Mouse (Mus musculus): ENCODE measurements at regions not wholly inside any gene's neighbourhood (a gene's known extent, or its start where the extent isn't known, plus 50 kb on each side); places are given as distances from the start of the nearest gene placed in this dataset.
A peak's percentile ranks its signal among the peaks of the same experiment; 100 is the strongest.

GRCm38 (mm10) chr6:91573487-91573886, 57.8 kb downstream of the Lsm3 start:
- Histone ChIP-seq H3K9me3 (ENCODE audit: control insufficient read depth, low read length) (no peaks in the 10 kb centered on the region), H3K27ac (ENCODE audit: low read length) (no peak overlapping the region), H3K4me3 (replicated peaks; ENCODE audit: low read length) (no peak overlapping the region), H3K36me3 (ENCODE audit: control insufficient read depth, insufficient read depth) (no peaks in the 10 kb centered on the region), H3K4me1 (replicated peaks; ENCODE audit: control insufficient read depth, insufficient read depth, low read length) (0 out of 2 replicates have a peak, but pooled peaks cover 4% of the 10 kb centered on the region), H3K9ac (replicated peaks; ENCODE audit: low read depth, low read length) (no peak overlapping the region), H3K27me3 (replicated peaks; ENCODE audit: control insufficient read depth, insufficient read depth, low read length) (no peaks in the 10 kb centered on the region), H3K4me2 (ENCODE audit: low read length) (no peak overlapping the region)
- ATAC-seq, result no peak
- WGBS, result 94% methylated on average over 8 of the region's 8 CpGs

- Histone ChIP-seq H3K27ac (ENCODE audit: low read length) (no peak overlapping the region), H3K9ac (replicated peaks; ENCODE audit: low read depth, low read length) (no peak overlapping the region), H3K9me3 (ENCODE audit: control insufficient read depth, low read length) (no peaks in the 10 kb centered on the region), H3K4me3 (replicated peaks; ENCODE audit: low read length) (no peak overlapping the region), H3K4me2 (ENCODE audit: low read length) (no peak overlapping the region), H3K27me3 (replicated peaks; ENCODE audit: control insufficient read depth, insufficient read depth, low read length) (no peaks in the 10 kb centered on the region), H3K36me3 (ENCODE audit: control insufficient read depth, insufficient read depth) (no peaks in the 10 kb centered on the region), H3K4me1 (replicated peaks; ENCODE audit: control insufficient read depth, insufficient read depth, low read length) (0 out of 2 replicates have a peak, but pooled peaks cover 4% of the 10 kb centered on the region)
- no peak for ATAC-seq
- 87% methylated on average over 10 of the region's 10 CpGs for WGBS
Observed at GRCm38 (mm10) chr6:91574414-91574813, 58.7 kb downstream of the Lsm3 start.

- peak; percentile 84 for ATAC-seq
- no peak overlapping the region for H3K9ac ChIP-seq (replicated peaks; ENCODE audit: low read depth, low read length)
- WGBS, result 67% methylated on average over 4 of the region's 4 CpGs
Observed at GRCm38 (mm10) chr6:91575662-91576364, 60.1 kb downstream of the Lsm3 start.

GRCm38 (mm10) chr6:91576906-91577305, 61.2 kb downstream of the Lsm3 start:
- WGBS, result 36% methylated on average over 15 of the region's 15 CpGs

More at GRCm38 (mm10) chr6:91575662-91576364, 60.1 kb downstream of the Lsm3 start:
- Histone ChIP-seq H3K4me3 (replicated peaks; ENCODE audit: low read length) (no peak overlapping the region), H3K9me3 (ENCODE audit: control insufficient read depth, low read length) (no peaks in the 10 kb centered on the region), H3K4me2 (ENCODE audit: low read length) (no peak overlapping the region), H3K4me1 (replicated peaks; ENCODE audit: control insufficient read depth, insufficient read depth, low read length) (0 out of 2 replicates have a peak, but pooled peaks cover 4% of the 10 kb centered on the region), H3K27me3 (replicated peaks; ENCODE audit: control insufficient read depth, insufficient read depth, low read length) (no peaks in the 10 kb centered on the region), H3K27ac (ENCODE audit: low read length) (no peak overlapping the region), H3K36me3 (ENCODE audit: control insufficient read depth, insufficient read depth) (no peaks in the 10 kb centered on the region)

GRCm38 (mm10) chr6:91579666-91580065, 63.9 kb downstream of the Lsm3 start:
- Histone ChIP-seq H3K27ac (ENCODE audit: low read length) (no peak overlapping the region), H3K4me3 (replicated peaks; ENCODE audit: low read length) (no peak overlapping the region), H3K27me3 (replicated peaks; ENCODE audit: control insufficient read depth, insufficient read depth, low read length) (no peaks in the 10 kb centered on the region), H3K4me2 (ENCODE audit: low read length) (no peak overlapping the region), H3K9me3 (ENCODE audit: control insufficient read depth, low read length) (no peaks in the 10 kb centered on the region), H3K4me1 (replicated peaks; ENCODE audit: control insufficient read depth, insufficient read depth, low read length) (0 out of 2 replicates have a peak, but pooled peaks cover 4% of the 10 kb centered on the region), H3K36me3 (ENCODE audit: control insufficient read depth, insufficient read depth) (no peaks in the 10 kb centered on the region), H3K9ac (replicated peaks; ENCODE audit: low read depth, low read length) (no peak overlapping the region)
- 81% methylated on average over 10 of the region's 10 CpGs for WGBS
- no peak for ATAC-seq

More at GRCm38 (mm10) chr6:91576906-91577305, 61.2 kb downstream of the Lsm3 start:
- H3K4me3 ChIP-seq (replicated peaks; ENCODE audit: low read length), result no peak overlapping the region
- H3K27me3 ChIP-seq (replicated peaks; ENCODE audit: control insufficient read depth, insufficient read depth, low read length), result no peaks in the 10 kb centered on the region
- H3K36me3 ChIP-seq (ENCODE audit: control insufficient read depth, insufficient read depth), result no peaks in the 10 kb centered on the region
- H3K27ac ChIP-seq (ENCODE audit: low read length), result no peak overlapping the region
- H3K9ac ChIP-seq (replicated peaks; ENCODE audit: low read depth, low read length), result no peak overlapping the region
- H3K4me2 ChIP-seq (ENCODE audit: low read length), result no peak overlapping the region
- 0 out of 2 replicates have a peak, but pooled peaks cover 4% of the 10 kb centered on the region for H3K4me1 ChIP-seq (replicated peaks; ENCODE audit: control insufficient read depth, insufficient read depth, low read length)
- ATAC-seq, result no peak
- H3K9me3 ChIP-seq (ENCODE audit: control insufficient read depth, low read length), result no peaks in the 10 kb centered on the region

- Histone ChIP-seq H3K27me3 (replicated peaks; ENCODE audit: control insufficient read depth, insufficient read depth, low read length) (no peaks in the 10 kb centered on the region), H3K4me2 (ENCODE audit: low read length) (no peak overlapping the region), H3K9ac (replicated peaks; ENCODE audit: low read depth, low read length) (no peak overlapping the region), H3K27ac (ENCODE audit: low read length) (no peak overlapping the region), H3K4me3 (replicated peaks; ENCODE audit: low read length) (no peak overlapping the region), H3K9me3 (ENCODE audit: control insufficient read depth, low read length) (no peaks in the 10 kb centered on the region), H3K36me3 (ENCODE audit: control insufficient read depth, insufficient read depth) (no peaks in the 10 kb centered on the region), H3K4me1 (replicated peaks; ENCODE audit: control insufficient read depth, insufficient read depth, low read length) (0 out of 2 replicates have a peak, but pooled peaks cover 4% of the 10 kb centered on the region)
- WGBS, result 92% methylated on average over 6 of the region's 6 CpGs
- no peak for ATAC-seq
Observed at GRCm38 (mm10) chr6:91580607-91581006, 64.9 kb downstream of the Lsm3 start.

- Histone ChIP-seq H3K4me1 (replicated peaks; ENCODE audit: control insufficient read depth, insufficient read depth, low read length) (no peaks in the 10 kb centered on the region), H3K4me3 (replicated peaks; ENCODE audit: low read length) (no peak overlapping the region), H3K27me3 (replicated peaks; ENCODE audit: control insufficient read depth, insufficient read depth, low read length) (no peaks in the 10 kb centered on the region), H3K9me3 (ENCODE audit: control insufficient read depth, low read length) (no peaks in the 10 kb centered on the region), H3K27ac (ENCODE audit: low read length) (no peak overlapping the region), H3K4me2 (ENCODE audit: low read length) (no peak overlapping the region), H3K9ac (replicated peaks; ENCODE audit: low read depth, low read length) (no peak overlapping the region), H3K36me3 (ENCODE audit: control insufficient read depth, insufficient read depth) (no peaks in the 10 kb centered on the region)
- WGBS, result 67% methylated on average over 5 of the region's 5 CpGs
- no peak for ATAC-seq
Observed at GRCm38 (mm10) chr6:91582338-91582737, 66.6 kb downstream of the Lsm3 start.

- Histone ChIP-seq H3K36me3 (ENCODE audit: control insufficient read depth, insufficient read depth) (no peaks in the 10 kb centered on the region), H3K9me3 (ENCODE audit: control insufficient read depth, low read length) (no peaks in the 10 kb centered on the region), H3K27me3 (replicated peaks; ENCODE audit: control insufficient read depth, insufficient read depth, low read length) (no peaks in the 10 kb centered on the region), H3K4me2 (ENCODE audit: low read length) (no peak overlapping the region), H3K9ac (replicated peaks; ENCODE audit: low read depth, low read length) (no peak overlapping the region), H3K4me1 (replicated peaks; ENCODE audit: control insufficient read depth, insufficient read depth, low read length) (no peaks in the 10 kb centered on the region), H3K4me3 (replicated peaks; ENCODE audit: low read length) (no peak overlapping the region), H3K27ac (ENCODE audit: low read length) (no peak overlapping the region)
- ATAC-seq, result no peak
- 92% methylated on average over 5 of the region's 5 CpGs for WGBS
Observed at GRCm38 (mm10) chr6:91583346-91583745, 67.6 kb downstream of the Lsm3 start.

GRCm38 (mm10) chr6:91585543-91585942, 69.8 kb downstream of the Lsm3 start:
- H3K4me2 ChIP-seq (ENCODE audit: low read length), result no peak overlapping the region
- ATAC-seq, result no peak

More at GRCm38 (mm10) chr6:91585543-91585942, 69.8 kb downstream of the Lsm3 start:
- Histone ChIP-seq H3K4me1 (replicated peaks; ENCODE audit: control insufficient read depth, insufficient read depth, low read length) (peaks cover 5% of the 10 kb centered on the region; the same call in 1 of the 2 replicates), H3K9ac (replicated peaks; ENCODE audit: low read depth, low read length) (no peak overlapping the region), H3K27me3 (replicated peaks; ENCODE audit: control insufficient read depth, insufficient read depth, low read length) (no peaks in the 10 kb centered on the region), H3K27ac (ENCODE audit: low read length) (no peak overlapping the region), H3K4me3 (replicated peaks; ENCODE audit: low read length) (no peak overlapping the region), H3K9me3 (ENCODE audit: control insufficient read depth, low read length) (no peaks in the 10 kb centered on the region), H3K36me3 (ENCODE audit: control insufficient read depth, insufficient read depth) (no peaks in the 10 kb centered on the region)
- 89% methylated on average over 3 of the region's 3 CpGs for WGBS

Measured in forebrain, embryonic 16.5 days (tissue).